Mouse (Mus musculus) kidney, postnatal 0 days (tissue): ENCODE data around the gene Cwc25. TPM values are rescaled to one million over a fixed set of nuclear protein-coding genes. Genes with fewer than 3 reads are reported as not detected.
"Not testable (repeated sequence)": the region's sequence is repeated elsewhere in the genome, so short reads cannot be mapped to it uniquely, and the experiment has no call there.

Experiments used
- ATAC-seq: fragments of 200-750 bp; cut with Nextera tagmentation; replicated peaks from 2 replicates; pipeline ENCODE4 v1.8.0; 2017; ENCODE audit warnings: low read depth, moderate number of reproducible peaks, moderate TSS enrichment, moderate library complexity; ENCODE audit not compliant: low FRiP score
- DNase-seq: peaks from one replicate; pipeline ENCODE4 v3.0.0-alpha.2; 2016; ENCODE audit warnings: low spot score
- H3K27ac ChIP-seq: fragments of 300-500 bp; sonication (generic); 2 replicates; pipeline ENCODE4 v1.5.1; 2014; ENCODE audit warnings: mild to moderate bottlenecking
- H3K27me3 ChIP-seq: fragments of 300-500 bp; sonication (generic); 2 replicates; pipeline ENCODE4 v1.6.1; 2014; ENCODE audit warnings: low read length, mixed read lengths; ENCODE audit not compliant: insufficient read depth
- H3K36me3 ChIP-seq: fragments of 300-500 bp; sonication (generic); 2 replicates; pipeline ENCODE4 v1.6.1; 2014; ENCODE audit warnings: low read length, mixed read lengths; ENCODE audit not compliant: insufficient read depth
- H3K4me1 ChIP-seq: fragments of 300-500 bp; sonication (generic); replicated peaks from 2 replicates; pipeline ENCODE4 v1.6.1; 2014; ENCODE audit warnings: antibody characterized with exemption, low read length, mixed read lengths; ENCODE audit not compliant: insufficient read depth
- H3K4me2 ChIP-seq: fragments of 300-500 bp; sonication (generic); 2 replicates; pipeline ENCODE4 v1.6.1; 2014; ENCODE audit warnings: mild to moderate bottlenecking, low read length, moderate library complexity, mixed read lengths
- H3K4me3 ChIP-seq: fragments of 300-500 bp; sonication (generic); replicated peaks from 2 replicates; pipeline ENCODE4 v1.5.1; 2014; ENCODE audit warnings: low read depth, low read length
- H3K9ac ChIP-seq: fragments of 300-500 bp; sonication (generic); 2 replicates; pipeline ENCODE4 v1.6.1; 2014; ENCODE audit warnings: low read depth, low read length
- H3K9me3 ChIP-seq: fragments of 300-500 bp; sonication (generic); replicated peaks from 2 replicates; pipeline ENCODE4 v1.6.1; 2016; ENCODE audit warnings: low read length, inconsistent platforms, mixed read lengths
- CTCF ChIP-seq: IDR thresholded peaks from 2 replicates; pipeline ENCODE4 v1.5.1; 2016; ENCODE audit warnings: antibody characterized with exemption, low read depth, mild to moderate bottlenecking, moderate library complexity
- WGBS: fragments of 180-500 bp; shearing (Covaris S2); extraction: QIAGEN DNeasy Blood & Tissue Kit; methylation state at CpG from one replicate; pipeline ENCODE4 v1.1.7; 2014; 5-methylcytosine and 5-hydroxymethylcytosine counted together
- polyA plus RNA-seq: library from polyadenylated mRNA; unstranded; fragments of >200 nt; fragmentation: Nextera tagmentation; extraction: Ambion mirVana; gene quantifications from 2 replicates; pipeline ENCODE4 v1.2.1, GENCODE M21; 2015

Cwc25 gene
- polyA plus RNA-seq, 1 experiment from 2014 or later, result 13.9 TPM

DNA sequence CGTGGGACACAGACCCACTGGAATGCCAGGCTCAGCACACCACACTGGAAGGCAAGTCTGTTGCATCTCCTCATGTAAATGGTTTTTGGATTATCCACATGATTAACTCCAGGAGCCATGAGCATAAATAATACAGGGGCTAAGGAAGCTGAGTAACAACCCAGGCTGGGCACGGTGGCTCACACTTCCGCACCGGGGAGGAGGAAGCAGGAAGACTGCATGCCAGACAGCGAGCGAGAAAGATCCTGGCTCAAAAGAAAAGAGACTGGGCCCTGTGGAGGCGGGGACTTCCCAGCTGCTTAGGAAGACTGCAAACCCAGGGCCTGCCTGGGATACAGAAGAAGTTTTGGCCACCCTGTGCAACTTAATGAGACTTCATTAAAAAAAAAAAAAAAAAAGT is 26.2 kb downstream of the Cwc25 start:
- 0 out of 2 replicates have a peak overlapping the region, but pooled peaks have one; percentile 27 for H3K9ac ChIP-seq
- 9% methylated on average over 7 of the region's 7 CpGs for WGBS
- no peak overlapping the region for H3K4me3 ChIP-seq
- DNase-seq, result peak; percentile 63
- H3K4me1 ChIP-seq, result peaks cover 30% of the 10 kb centered on the region
- no peaks in the 10 kb centered on the region for H3K36me3 ChIP-seq
- ATAC-seq, result no peak
- no peaks in the 10 kb centered on the region for H3K27me3 ChIP-seq
- H3K27ac ChIP-seq, result peak overlapping the region; percentile 70
- no peaks in the 10 kb centered on the region for H3K9me3 ChIP-seq
- no peak for TF ChIP-seq CTCF
- H3K4me2 ChIP-seq, result peak overlapping the region; percentile 36; the same call in 1 of the 2 replicates

DNA sequence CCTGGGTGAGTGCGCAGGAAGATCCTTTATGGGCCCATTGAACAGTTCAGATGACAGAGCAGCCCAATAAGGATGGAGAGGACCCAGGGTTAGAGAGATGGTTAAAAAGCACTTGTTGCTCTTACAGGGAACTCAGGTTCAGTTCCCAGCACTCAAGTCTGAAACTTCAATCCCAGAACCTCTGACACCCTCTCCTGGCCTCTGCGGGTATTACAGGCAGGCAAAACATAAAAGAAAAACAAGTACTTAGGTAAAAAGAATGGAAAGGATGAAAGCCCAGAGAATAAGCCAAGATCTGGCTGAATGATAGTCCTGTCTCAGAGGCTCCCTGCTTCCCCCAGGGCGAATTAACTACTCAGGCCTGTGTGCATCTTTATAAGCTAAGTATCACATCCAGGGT is 27.2 kb downstream of the Cwc25 start:
- Histone ChIP-seq H3K4me2 (no peak overlapping the region), H3K27ac (peak overlapping the region; percentile 70; the same call in 1 of the 2 replicates), H3K36me3 (no peaks in the 10 kb centered on the region), H3K9me3 (no peaks in the 10 kb centered on the region), H3K4me3 (no peak overlapping the region), H3K9ac (no peak overlapping the region), H3K27me3 (no peaks in the 10 kb centered on the region), H3K4me1 (peaks cover 30% of the 10 kb centered on the region)
- 92% methylated on average over 3 of the region's 3 CpGs for WGBS
- TF ChIP-seq CTCF, result peak; percentile 43
- ATAC-seq (no peak), DNase-seq (no peak)

DNA sequence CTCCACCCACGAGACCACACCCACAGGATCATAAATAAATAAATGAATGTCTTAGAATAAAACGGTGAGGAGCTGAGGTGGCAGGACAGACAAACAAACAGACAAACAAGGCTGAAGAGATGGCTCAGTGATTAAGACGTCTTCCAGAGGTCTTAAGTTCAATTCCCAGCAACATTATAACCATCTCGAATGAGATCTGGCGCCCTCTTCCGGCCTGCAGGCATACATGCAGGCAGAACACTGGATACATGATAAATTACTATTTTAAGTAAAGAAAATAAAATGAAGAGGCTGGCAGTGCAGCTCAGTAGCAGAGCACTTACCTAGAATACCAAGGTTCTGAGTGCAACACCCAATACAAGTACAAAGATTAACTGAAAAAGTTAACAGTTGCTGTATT is 27.7 kb downstream of the Cwc25 start:
- WGBS, result 59% methylated on average over 6 of the region's 6 CpGs
- no peak overlapping the region for H3K9ac ChIP-seq
- peaks cover 30% of the 10 kb centered on the region for H3K4me1 ChIP-seq
- ATAC-seq (no peak), DNase-seq (no peak)
- H3K4me2 ChIP-seq, result no peak overlapping the region
- no peak overlapping the region for H3K4me3 ChIP-seq
- H3K27me3 ChIP-seq, result no peaks in the 10 kb centered on the region
- H3K9me3 ChIP-seq, result no peaks in the 10 kb centered on the region
- TF ChIP-seq CTCF, result peak; percentile 57; the same call in 1 of the 2 replicates
- H3K27ac ChIP-seq, result no peak overlapping the region
- no peaks in the 10 kb centered on the region for H3K36me3 ChIP-seq

DNA sequence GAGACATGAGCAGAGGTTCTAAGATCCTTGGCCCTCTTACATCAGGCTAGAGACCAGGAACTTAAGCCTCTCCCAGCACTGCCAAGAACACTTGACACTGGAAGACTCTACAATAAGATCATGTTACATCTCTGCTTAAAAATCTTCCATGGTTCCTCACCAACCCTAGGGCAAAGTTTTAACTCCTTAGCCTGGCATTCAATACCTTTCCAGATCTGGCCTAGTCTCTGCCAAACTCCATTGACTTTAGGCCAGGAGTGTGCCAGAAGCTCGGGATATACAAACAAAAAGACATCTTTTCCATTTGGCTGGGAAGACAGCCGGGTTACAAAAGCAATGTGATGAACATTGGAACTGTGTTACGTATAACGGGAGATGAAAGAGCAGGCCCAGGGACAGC is 28.8 kb downstream of the Cwc25 start:
- WGBS, result 53% methylated on average over 4 of the region's 4 CpGs
- Histone ChIP-seq H3K36me3 (no peaks in the 10 kb centered on the region), H3K4me3 (no peak overlapping the region), H3K4me1 (peaks cover 19% of the 10 kb centered on the region), H3K9me3 (no peaks in the 10 kb centered on the region), H3K27me3 (no peaks in the 10 kb centered on the region), H3K4me2 (no peak overlapping the region), H3K27ac (no peak overlapping the region), H3K9ac (no peak overlapping the region)
- ATAC-seq (no peak), DNase-seq (no peak)
- TF ChIP-seq CTCF, result no peak

DNA sequence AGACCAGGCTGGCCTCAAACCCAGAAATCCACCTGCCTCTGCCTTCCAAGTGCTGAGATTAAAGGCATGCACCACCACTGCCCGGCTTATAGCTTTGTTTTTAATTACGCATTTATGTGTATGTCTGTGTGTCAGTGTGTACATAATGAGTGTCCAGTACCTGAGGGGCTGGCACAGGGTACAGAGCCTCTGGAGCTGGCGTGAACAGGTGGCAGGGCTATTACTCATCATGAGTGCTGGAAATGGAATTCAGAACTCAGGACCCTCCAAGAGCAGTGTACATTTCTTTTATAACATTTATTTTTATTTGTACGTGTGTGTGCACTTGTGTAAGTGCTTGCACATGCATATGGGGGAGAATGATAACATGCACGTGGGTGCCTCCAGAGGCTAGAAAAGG is 29.7 kb downstream of the Cwc25 start:
- WGBS, result 86% methylated on average over 5 of the region's 5 CpGs

DNA sequence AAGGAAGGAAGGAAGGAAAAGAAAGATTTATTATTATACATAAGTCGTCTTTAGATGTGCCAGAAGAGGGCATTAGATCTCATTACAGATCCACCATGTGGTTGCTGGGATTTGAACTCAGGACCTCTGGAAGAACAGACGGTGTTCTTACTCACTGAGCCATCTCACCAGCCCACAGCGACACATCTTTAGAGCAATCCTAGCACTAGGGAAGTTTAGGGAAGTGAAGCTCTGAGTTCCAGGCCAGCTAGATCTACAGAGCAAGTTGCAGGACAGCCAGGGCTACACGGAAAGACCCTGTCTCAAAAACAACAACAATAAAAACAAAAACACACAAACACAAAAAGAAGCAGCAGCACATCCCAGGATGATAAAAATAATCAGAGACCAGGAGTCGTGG is 31.5 kb downstream of the Cwc25 start:
- H3K36me3 ChIP-seq, result peaks cover 17% of the 10 kb centered on the region
- ATAC-seq, H3K4me2 ChIP-seq, H3K27ac ChIP-seq, DNase-seq, H3K27me3 ChIP-seq, H3K9ac ChIP-seq, H3K4me3 ChIP-seq, H3K4me1 ChIP-seq, H3K9me3 ChIP-seq: not testable (repeated sequence)
- WGBS, result 83% methylated on average over 5 of the region's 5 CpGs

More for the DNA sequence above, 29.7 kb downstream of the Cwc25 start:
- Histone ChIP-seq H3K27ac (no peak overlapping the region), H3K9ac (no peak overlapping the region), H3K4me3 (no peak overlapping the region), H3K27me3 (no peaks in the 10 kb centered on the region), H3K36me3 (peaks cover 3% of the 10 kb centered on the region), H3K9me3 (no peaks in the 10 kb centered on the region), H3K4me2 (no peak overlapping the region), H3K4me1 (peaks cover 13% of the 10 kb centered on the region; the same call in 1 of the 2 replicates)
- TF ChIP-seq CTCF, result no peak
- no peak for ATAC-seq
- DNase-seq, result no peak

DNA sequence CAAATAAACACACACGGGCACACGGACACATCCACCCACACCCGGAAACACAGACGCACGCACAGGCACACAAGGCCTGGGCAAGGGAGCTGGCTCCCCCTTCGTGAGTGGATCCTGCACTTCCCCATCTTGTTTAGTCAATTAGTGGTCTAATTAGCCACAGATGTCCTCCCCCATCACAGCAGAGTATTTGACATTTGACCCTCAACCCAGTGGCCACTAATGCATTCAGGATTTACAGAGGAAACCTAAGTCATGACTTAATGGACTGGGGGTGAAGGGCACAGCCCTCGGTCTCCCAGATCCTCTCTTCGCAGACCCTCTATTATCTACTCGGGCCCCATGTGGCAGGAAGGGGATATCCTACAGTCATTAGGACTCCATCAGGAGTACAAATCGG is 32.7 kb downstream of the Cwc25 start:
- no peak for TF ChIP-seq CTCF
- no peak for ATAC-seq
- Histone ChIP-seq H3K4me1 (no peaks in the 10 kb centered on the region), H3K4me3 (no peak overlapping the region), H3K9ac (no peak overlapping the region), H3K36me3 (peaks cover 25% of the 10 kb centered on the region), H3K4me2 (no peak overlapping the region), H3K27ac (no peak overlapping the region; the same call in 1 of the 2 replicates), H3K27me3 (no peaks in the 10 kb centered on the region), H3K9me3 (no peaks in the 10 kb centered on the region)
- WGBS, result 20% methylated on average over 10 of the region's 10 CpGs
- DNase-seq, result no peak
